30 mouse cellular contexts compared by ENCODE assay signal in genomic region chr17:56870287-56870953, GRCm38 (mm10). TPM values are rescaled to one million over a fixed set of nuclear protein-coding genes. Genes with fewer than 3 reads are reported as not detected.
A peak's percentile ranks its signal among the peaks of the same experiment; 100 is the strongest.
DNase-seq lines count a peak whose midpoint lies in the region; ATAC-seq and TF ChIP-seq lines count a peak whose summit lies in the region.
"Had no signal": no experiment of that assay in that cellular context is flagged by ENCODE, and none has a peak within 500 bp of the region (broad histone marks: within the 10 kb centered on the region; RNA-seq: fewer than 3 reads in every experiment).

No protein-coding gene starts in this region.

- H3K4me1 ChIP-seq in ES-E14 (ENCODE audit: control insufficient read depth in 2 of 2, insufficient read depth in 2 of 2, low read length in 2 of 2, poor library complexity in 1 of 2) = peaks cover 10 to 25% of the 10 kb centered on the region in 2 experiments
- no peaks in the 10 kb centered on the region for H3K4me1 ChIP-seq in midbrain, embryonic 14.5 days (ENCODE audit: control insufficient read depth, insufficient read depth, low read length)
- H3K4me1 ChIP-seq: forebrain, embryonic 10.5 days; forebrain, embryonic 13.5 days; heart, embryonic 10.5 days; heart, embryonic 13.5 days had no signal

- no peaks in the 10 kb centered on the region for H3K27me3 ChIP-seq in midbrain, embryonic 14.5 days (ENCODE audit: control insufficient read depth, insufficient read depth, low read length)
- H3K27me3 ChIP-seq: forebrain, embryonic 13.5 days; heart, embryonic 13.5 days had no signal

- peak overlapping the region; percentile 77 for H3K27ac ChIP-seq in ES-E14 (ENCODE audit: insufficient read depth, low read depth, low read length, poor library complexity, severe bottlenecking)
- no peak overlapping the region for H3K27ac ChIP-seq in midbrain, embryonic 14.5 days (replicated peaks; ENCODE audit: low read depth, low read length)
- H3K27ac ChIP-seq: forebrain, embryonic 10.5 days; forebrain, embryonic 13.5 days; heart, adult 2 months; heart, embryonic 10.5 days; heart, embryonic 13.5 days; hindbrain, embryonic 14.5 days; hindbrain, postnatal 0 days had no signal

- DNase-seq in heart, adult 11 months = peak; percentile 84
- DNase-seq in heart, adult 18-20 months = no peak
- DNase-seq in ES-E14 (ENCODE audit: low read depth, low spot score) (peak; percentile 57), R1 (ENCODE audit: low read depth, low spot score) (peak; percentile 85)
- DNase-seq in lung, adult 18-20 months = no peak
- no peak for DNase-seq in midbrain, embryonic 14.5 days
- DNase-seq: adrenal gland, postnatal 10 days; adrenal gland, postnatal 36 days; cerebellum, adult 18-20 months; cerebellum, adult 9-10 months; cerebellum, postnatal 14 days; gastrocnemius, postnatal 14 days; heart, adult 2 months; heart, postnatal 14 days; heart, postnatal 4 days had no signal

- peak overlapping the region; percentile 52; the same call in 1 of the 2 replicates for H3K9ac ChIP-seq in ES-E14 (ENCODE audit: insufficient read depth, low read depth, low read length, poor library complexity, severe bottlenecking)
- H3K9ac ChIP-seq in midbrain, embryonic 14.5 days (replicated peaks; ENCODE audit: low read length) = no peak overlapping the region
- H3K9ac ChIP-seq: forebrain, embryonic 13.5 days; heart, embryonic 13.5 days; hindbrain, embryonic 14.5 days had no signal

- no peaks in the 10 kb centered on the region for H3K36me3 ChIP-seq in ES-E14 (ENCODE audit: control insufficient read depth, insufficient read depth, low read length, poor library complexity, severe bottlenecking)
- H3K36me3 ChIP-seq in midbrain, embryonic 14.5 days (ENCODE audit: control insufficient read depth, insufficient read depth, low read length) = no peaks in the 10 kb centered on the region
- H3K36me3 ChIP-seq: forebrain, embryonic 10.5 days; heart, embryonic 10.5 days; heart, embryonic 13.5 days had no signal

- ATAC-seq in midbrain, embryonic 14.5 days (ENCODE audit: low FRiP score, low TSS enrichment) = no peak
- ATAC-seq: forebrain, embryonic 13.5 days; forebrain, embryonic 16.5 days; hindbrain, postnatal 0 days; inflammation-experienced regulatory T-cells, adult 6 months; intestine, postnatal 0 days had no signal

- H3K9me3 ChIP-seq in ES-E14 (ENCODE audit: control insufficient read depth, insufficient read depth, low read depth, low read length) = no peaks in the 10 kb centered on the region
- H3K9me3 ChIP-seq in midbrain, embryonic 14.5 days (ENCODE audit: control insufficient read depth, low read length) = 0 out of 2 replicates have a peak, but pooled peaks cover 4% of the 10 kb centered on the region
- H3K9me3 ChIP-seq: forebrain, embryonic 13.5 days had no signal

- H3K4me2 ChIP-seq in midbrain, embryonic 14.5 days (ENCODE audit: low read length) = no peak overlapping the region
- H3K4me2 ChIP-seq: forebrain, embryonic 13.5 days; heart, embryonic 13.5 days; hindbrain, embryonic 14.5 days had no signal

- WGBS in midbrain, embryonic 14.5 days = 76% methylated on average over 15 of the region's 15 CpGs

- H3K4me3 ChIP-seq in ES-E14 (ENCODE audit: insufficient read depth in 1 of 2, low read depth in 1 of 2, low read length in 2 of 2, poor library complexity in 1 of 2, severe bottlenecking in 1 of 2) = peak overlapping the region; percentile 29 to 54; a peak in 3 of 4 replicates
- H3K4me3 ChIP-seq in midbrain, embryonic 14.5 days (replicated peaks; ENCODE audit: low read depth, low read length) = no peak overlapping the region
- H3K4me3 ChIP-seq: forebrain, embryonic 10.5 days; forebrain, embryonic 13.5 days; heart, adult 2 months; heart, embryonic 10.5 days; heart, embryonic 13.5 days had no signal

- in situ Hi-C loops in ES-E14 (cut with MboI; ENCODE audit: low sequenced_read_pairs in 2 of 2, unreplicated experiment in 2 of 2) = no loop called here

TF ChIP-seq in ES-E14, 5 proteins besides CTCF, POLR2A, EP300 and RAD21:
- no peak for TF ChIP-seq HCFC1 (IDR thresholded peaks at IDR 0.05; ENCODE audit: borderline replicate concordance, insufficient read depth, low read length)
- no peak for TF ChIP-seq CHD2 (IDR thresholded peaks at IDR 0.05; ENCODE audit: low read depth, low read length)
- no peak for TF ChIP-seq ZNF384 (IDR thresholded peaks at IDR 0.05; ENCODE audit: low read depth, low read length)
TF ChIP-seq in ES-E14: peak in this region for 0.

RNA-seq across cellular contexts. Expression of gene Acsbg2, which starts 3.8 kb away (rescaled TPM):
- total RNA-seq in heart, adult 18-20 months (2021) = not detected
- 0.58 and 0.90 TPM in 2 replicates for total RNA-seq in ES-E14 (2012; rRNA removed)
- polyA plus RNA-seq in midbrain, embryonic 14.5 days (2014; fragmentation: Nextera tagmentation; extraction: Ambion mirVana) = not detected in 2 replicates
- total RNA-seq: gastrocnemius, adult 18-20 months; gastrocnemius, postnatal 14 days; gastrocnemius, postnatal 4 days; heart, adult 2 months; heart, postnatal 14 days; heart, postnatal 4 days; hindbrain, postnatal 0 days had no signal
- polyA plus RNA-seq: embryonic facial prominence, embryonic 11.5 days; embryonic facial prominence, embryonic 14.5 days; forebrain, embryonic 10.5 days; forebrain, embryonic 13.5 days; forebrain, embryonic 16.5 days; heart, embryonic 10.5 days; heart, embryonic 13.5 days; heart, embryonic 16.5 days; hindbrain, embryonic 11.5 days; hindbrain, embryonic 14.5 days; hindbrain, postnatal 0 days; inflammation-experienced regulatory T-cells, adult 6 months; intestine, postnatal 0 days had no signal

RNA-seq across cellular contexts. Expression of gene 1700061G19Rik, which starts 4.9 kb away (rescaled TPM):
- total RNA-seq in heart, adult 18-20 months (2021) = not detected
- total RNA-seq in ES-E14 (2012; rRNA removed) = 17.3 and 24.0 TPM in 2 replicates
- 0.18 and 0.36 TPM in 2 replicates for polyA plus RNA-seq in midbrain, embryonic 14.5 days (2014; fragmentation: Nextera tagmentation; extraction: Ambion mirVana)
- total RNA-seq: gastrocnemius, adult 18-20 months; gastrocnemius, postnatal 14 days; gastrocnemius, postnatal 4 days; heart, adult 2 months; heart, postnatal 14 days; hindbrain, postnatal 0 days had no signal

RNA-seq across cellular contexts. Expression of gene Rfx2, which starts 39.6 kb away (rescaled TPM):
- 1 to 10 TPM; 2.5 to 3.1 TPM for total RNA-seq in heart, adult 18-20 months (2021)
- 15.8 and 22.5 TPM in 2 replicates for total RNA-seq in ES-E14 (2012; rRNA removed)
- polyA plus RNA-seq in midbrain, embryonic 14.5 days (2014; fragmentation: Nextera tagmentation; extraction: Ambion mirVana) = 2.2 and 4.1 TPM in 2 replicates

Comparison
In these comparisons a context has a peak if more than half of its experiments do, and no peak if none do; other contexts are left out.
1. DNase-seq: peak in heart, adult 11 months (single experiment), ES-E14 (single experiment) and R1 (single experiment); none in heart, adult 18-20 months (0 of 2), lung, adult 18-20 months (0 of 2) and midbrain, embryonic 14.5 days (single experiment).
2. RNA of gene 1700061G19Rik, which starts 4.9 kb away (total RNA-seq): 17.3 to 24.0 TPM in ES-E14; not detected in heart, adult 18-20 months; every median in the first group is over 10 times any median in the second.